Mouse (Mus musculus) ES-CJ7 (cell line): ENCODE data around the gene Elavl1.

Source experiments
- DNase-seq: peaks from one replicate; pipeline ENCODE4 v3.0.0; 2011; ENCODE audit warnings: low read depth, low spot score

Elavl1 gene

GRCm38 (mm10) chr8:4324983-4325750 lies at the start of gene Elavl1, which contains the start of gene Ccl25:
TSS of gene Elavl1 (minus strand) at chr8:4325413.
TSS of gene Ccl25 (plus strand) at chr8:4325210.
- DNase-seq, result peak; percentile 97

DNA sequence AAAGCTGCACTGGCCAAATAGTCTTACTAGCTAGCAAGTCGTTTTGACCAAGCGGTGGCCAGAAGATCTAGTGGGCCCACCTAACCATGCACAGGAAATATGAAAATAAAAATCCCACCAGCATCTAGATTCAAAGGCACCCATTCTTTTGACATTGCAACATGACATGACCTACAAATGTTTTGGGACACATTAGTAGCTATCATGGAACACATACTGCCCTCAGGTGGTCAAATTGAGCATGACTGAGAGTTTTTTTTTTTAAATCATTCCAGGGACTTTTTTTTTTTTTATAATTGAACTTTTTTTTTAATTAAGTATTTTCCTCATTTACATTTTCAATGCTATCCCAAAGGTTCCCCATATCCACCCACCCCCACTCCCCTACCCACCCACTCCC lies 47.4 kb upstream of the Elavl1 start:
- no peak for DNase-seq

DNA sequence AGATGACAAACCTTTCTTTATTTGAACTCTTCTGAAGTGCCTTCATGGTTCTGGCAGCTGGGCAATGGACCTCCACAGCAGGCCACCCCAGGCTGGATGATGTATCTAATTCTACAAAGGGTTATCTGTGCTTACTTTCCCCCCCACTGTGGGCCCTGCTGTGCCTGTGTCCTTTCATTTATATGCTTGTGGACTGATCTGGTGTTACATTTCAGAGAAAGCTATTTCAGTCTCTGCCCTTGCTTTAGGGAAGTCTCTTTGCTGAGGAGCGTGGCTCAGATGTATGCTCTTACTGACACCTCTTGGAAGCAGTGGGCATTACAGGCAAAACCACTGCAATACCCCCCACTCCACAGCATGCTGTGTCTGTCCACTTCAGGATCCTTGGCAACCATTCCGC lies 44.9 kb upstream of the Elavl1 start:
- peak; percentile 93 for DNase-seq

GRCm38 (mm10) chr8:4368470-4368869 lies 43.3 kb upstream of the Elavl1 start:
- no peak for DNase-seq

GRCm38 (mm10) chr8:4367808-4368207 lies 42.6 kb upstream of the Elavl1 start:
- no peak for DNase-seq

GRCm38 (mm10) chr8:4366189-4366588 lies 41.0 kb upstream of the Elavl1 start:
- peak; percentile 78 for DNase-seq

DNA sequence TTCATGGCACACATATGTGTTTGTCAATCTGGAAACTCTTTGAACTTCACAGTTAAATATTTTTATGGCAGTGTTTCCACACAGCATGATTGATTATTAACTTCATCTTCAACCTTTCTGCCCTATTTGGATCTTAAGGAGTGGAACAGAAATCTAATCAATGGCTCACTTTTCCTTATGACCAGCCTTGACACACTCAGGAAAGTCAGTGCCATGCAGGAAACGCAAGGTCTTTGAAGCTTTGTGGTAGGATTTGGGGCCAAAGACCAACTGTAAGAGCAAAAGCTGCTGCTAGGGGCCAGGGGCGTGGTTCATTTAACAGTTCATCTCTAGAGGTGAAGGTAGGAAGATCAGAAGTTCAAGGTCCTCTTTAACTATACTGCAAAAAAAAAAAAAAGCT lies 35.7 kb upstream of the Elavl1 start:
- no peak for DNase-seq

DNA sequence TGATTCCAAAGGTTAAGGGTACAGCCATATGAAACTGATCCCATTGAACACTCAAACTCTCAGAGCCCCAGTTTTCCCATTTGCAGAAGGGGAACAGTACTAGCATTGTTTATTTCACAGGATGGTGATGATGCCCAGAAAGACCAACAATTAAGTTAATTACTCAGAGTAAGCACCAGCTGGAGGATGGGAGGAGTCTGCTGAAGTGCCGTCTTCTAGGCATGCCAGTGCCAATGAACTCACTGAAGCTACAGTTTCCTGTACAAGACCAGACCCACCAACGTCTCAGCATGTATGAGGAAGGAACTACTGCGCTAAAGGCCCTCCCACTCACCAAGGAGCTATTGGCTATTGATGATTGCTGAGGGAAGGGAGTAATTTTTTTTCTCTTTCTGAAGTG lies 34.1 kb upstream of the Elavl1 start:
- DNase-seq, result no peak

GRCm38 (mm10) chr8:4355455-4355854 lies 30.2 kb upstream of the Elavl1 start:
- peak; percentile 51 for DNase-seq

DNA sequence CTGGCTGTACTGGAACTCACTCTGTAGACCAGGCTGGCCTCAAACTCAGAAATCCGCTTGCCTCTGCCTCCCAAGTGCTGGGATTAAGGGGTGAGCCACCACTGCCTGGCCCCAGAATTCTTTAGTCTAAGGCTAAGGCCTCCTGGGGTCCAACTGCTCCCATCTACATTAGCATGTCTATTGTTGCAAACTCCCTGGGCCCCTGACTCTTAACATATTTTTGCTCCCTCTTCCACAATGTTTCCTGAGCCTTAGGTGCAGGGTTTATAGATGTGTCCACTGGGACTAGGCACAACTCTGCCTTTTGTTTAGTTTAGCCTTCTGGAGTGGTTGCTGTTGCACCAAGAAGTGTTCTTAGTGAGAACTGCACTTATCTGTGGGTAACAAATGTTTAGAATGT lies 29.3 kb upstream of the Elavl1 start:
- DNase-seq, result peak; percentile 47

- DNase-seq, result no peak
These were observed 28.5 kb upstream of the Elavl1 start for GRCm38 (mm10) chr8:4353741-4354140.

DNA sequence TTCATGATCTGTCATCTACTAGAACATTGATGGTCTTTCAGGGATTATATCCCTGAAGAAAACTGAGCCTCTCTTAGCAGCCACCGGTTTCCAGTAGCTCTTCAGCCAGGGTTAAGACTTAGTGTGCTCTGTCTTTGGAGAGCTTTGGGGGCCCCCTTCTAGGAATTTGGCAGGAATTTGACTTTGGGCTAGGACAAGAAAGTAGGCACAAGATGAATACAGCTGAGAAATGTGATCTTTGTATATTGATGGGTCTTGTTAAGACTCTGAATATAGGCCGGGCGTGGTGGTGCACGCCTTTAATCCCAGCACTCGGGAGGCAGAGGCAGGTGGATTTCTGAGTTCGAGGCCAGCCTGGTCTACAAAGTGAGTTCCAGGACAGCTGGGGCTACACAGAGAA lies 27.3 kb upstream of the Elavl1 start:
- DNase-seq, result peak; percentile 52

- no peak for DNase-seq
These were observed 25.4 kb upstream of the Elavl1 start for GRCm38 (mm10) chr8:4350618-4351017.

DNA sequence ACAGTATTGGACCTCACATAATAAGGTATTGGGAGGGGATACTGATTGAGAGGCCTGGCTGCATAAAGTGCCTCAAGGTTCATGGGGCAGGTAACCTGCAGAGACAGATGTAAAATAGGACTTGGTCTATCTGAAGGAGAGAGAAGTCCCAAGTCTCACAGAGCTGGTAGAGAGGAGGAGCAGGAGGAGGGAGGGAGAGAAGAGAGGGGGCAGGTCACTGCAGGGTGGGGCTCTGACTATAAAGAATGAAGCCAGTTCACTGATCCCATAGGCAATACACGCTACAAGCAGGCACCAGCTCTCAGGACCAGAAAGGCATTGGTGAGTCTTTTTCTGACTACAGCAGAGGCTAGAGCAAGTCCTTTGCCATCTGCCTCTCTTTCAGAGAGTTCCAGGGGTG lies 24.1 kb upstream of the Elavl1 start:
- no peak for DNase-seq

GRCm38 (mm10) chr8:4348275-4348674 lies 23.1 kb upstream of the Elavl1 start:
- no peak for DNase-seq

DNA sequence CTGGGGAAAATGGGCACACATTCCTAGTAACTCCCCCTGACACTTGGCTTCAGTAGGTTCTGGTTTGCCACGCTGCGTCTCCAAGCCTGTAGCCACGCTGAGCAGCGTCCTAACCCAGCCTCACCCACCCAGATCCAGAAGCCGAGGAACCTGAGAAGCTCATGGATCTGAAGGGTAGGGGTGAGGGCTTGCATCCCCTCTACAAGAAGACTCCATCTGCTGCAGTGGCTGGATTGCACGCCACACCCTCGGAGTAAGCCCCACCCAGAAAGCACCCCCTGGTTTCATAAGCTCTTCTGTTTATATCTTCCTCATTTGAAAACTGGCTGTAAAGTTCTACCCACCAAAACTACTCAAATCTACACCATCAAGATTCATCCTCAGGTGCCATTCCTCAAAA lies 22.4 kb upstream of the Elavl1 start:
- DNase-seq, result no peak

DNA sequence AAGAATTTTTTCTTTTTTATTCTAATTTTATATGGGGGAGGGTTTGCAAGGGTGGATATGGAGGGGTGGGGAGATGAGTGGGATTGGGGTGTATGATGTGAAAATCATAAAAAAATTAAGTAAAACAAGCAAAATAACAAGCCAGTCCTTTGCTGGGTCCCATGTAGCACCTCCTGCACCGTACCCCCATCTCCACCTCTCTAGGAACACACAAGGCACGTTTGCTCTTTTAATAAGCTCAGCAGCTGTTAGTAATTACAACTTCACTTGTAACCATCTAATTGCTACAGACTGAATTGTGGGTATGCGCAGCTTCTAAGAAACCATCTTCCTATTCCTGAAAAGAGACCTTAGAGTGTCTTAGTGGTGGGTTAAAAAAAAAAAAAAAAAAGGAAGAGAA lies 15.0 kb upstream of the Elavl1 start:
- no peak for DNase-seq

DNA sequence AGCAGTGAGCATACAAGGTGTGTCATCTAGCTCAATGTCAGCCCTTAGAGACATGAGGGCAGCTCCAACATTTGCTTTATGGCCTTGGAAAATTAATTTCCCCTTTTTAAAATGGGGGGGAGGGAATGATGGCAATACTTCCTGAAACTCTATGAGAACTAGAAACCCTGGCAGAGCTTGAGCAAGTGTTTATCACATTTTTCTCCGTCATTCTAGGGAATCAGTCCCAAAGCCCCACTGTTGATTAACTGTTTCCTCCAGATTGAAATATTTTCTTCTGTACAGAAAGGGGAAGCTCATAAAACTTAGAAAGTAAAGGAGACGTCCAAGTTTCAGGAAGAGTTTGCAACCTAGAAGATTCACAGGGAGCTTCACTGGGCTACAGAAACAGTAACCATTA lies 10.5 kb upstream of the Elavl1 start:
- no peak for DNase-seq

GRCm38 (mm10) chr8:4333966-4334365 lies 8.8 kb upstream of the Elavl1 start:
- no peak for DNase-seq

GRCm38 (mm10) chr8:4329000-4329399 lies 3.8 kb upstream of the Elavl1 start:
- DNase-seq, result no peak

DNA sequence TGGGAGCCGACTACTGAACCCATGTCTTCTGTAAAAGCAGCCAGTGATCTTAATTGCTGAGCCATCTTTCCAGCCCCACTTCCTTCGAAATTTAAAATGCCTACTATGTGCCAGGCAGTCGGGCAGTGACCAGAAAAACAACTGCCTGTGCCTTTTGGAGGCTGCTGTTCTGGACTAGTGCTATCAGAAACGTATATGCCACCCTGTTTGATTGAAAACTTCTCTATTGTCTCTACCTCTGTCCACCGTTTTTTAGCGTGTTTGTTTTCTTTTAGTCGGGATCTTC lies 481 bp upstream of the Elavl1 start:
- no peak for DNase-seq

DNA sequence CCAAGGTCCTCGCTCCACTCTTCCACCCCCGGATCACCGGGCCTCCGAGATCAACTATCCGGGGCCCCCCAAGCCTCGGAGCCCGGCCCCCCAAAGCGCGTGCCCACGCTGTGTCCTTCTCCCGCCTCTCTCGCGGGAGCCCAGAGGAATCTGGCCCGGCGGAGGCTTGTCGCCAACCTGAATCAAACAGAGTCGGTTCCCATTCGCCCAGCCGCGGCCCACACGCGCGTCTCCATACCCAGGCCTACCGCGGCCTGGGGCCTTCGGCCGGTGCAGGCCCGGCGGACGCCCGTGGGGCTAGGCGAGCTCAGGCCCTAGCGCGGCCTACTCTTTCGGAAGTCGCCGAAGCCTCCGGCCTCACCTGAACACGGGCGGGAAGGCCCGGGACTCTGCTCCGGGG lies 688 bp downstream of the Elavl1 start:
- peak; percentile 21 for DNase-seq

GRCm38 (mm10) chr8:4323917-4324316 lies 1.3 kb downstream of the Elavl1 start:
- no peak for DNase-seq

DNA sequence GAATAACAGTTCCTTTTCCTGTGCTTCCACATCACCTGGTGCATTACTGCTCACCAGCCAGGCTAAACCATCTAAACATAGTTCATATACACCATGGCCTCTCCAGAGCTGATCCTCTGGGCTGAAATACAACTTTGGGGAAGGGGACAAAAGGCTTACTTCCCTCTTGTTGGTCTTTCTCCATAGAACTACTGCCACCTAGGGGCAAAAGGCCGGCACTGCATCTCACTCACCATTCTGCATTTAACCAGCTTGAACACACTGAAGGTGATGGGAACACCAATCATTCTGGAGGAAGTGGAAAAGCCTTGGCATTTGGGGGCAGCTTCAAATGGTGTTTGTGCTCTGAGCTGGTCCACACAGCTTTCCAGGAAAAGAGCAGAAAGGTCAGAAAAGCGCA lies 2.7 kb downstream of the Elavl1 start:
- peak; percentile 95 for DNase-seq
